Mouse (Mus musculus): ENCODE results near the gene Cradd.

DNA sequence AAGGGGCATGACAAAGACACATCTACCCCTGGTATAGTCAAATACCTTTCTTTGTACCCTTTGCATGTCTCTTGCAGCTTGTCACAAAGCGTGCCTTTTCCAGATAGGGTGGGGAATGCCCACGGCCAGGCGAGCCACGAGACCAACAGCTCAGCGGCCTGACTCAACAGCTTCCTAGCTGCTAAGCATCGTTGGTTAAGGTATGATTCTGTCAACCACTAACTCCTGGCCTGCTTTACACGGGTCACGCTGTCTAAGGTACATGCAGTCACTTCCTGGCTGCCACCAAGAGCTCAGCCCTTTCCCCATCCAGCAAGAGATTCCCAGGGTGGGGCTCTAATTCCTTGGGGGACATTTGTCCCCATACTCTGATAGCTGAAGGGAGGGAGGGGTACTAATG, 110.6 kb downstream of the Cradd start:
- TF ChIP-seq POLR2A (IDR thresholded peaks at IDR 0.05; ENCODE audit: extremely low read depth, insufficient read depth, low read length) (no peak), CTCF (IDR thresholded peaks at IDR 0.05; ENCODE audit: low read depth, low read length) (no peak)

All from liver, adult 2 months (tissue).